Mouse (Mus musculus) CH12.LX (cell line): ENCODE measurements around the gene Mtx1.

Experiments
- CTCF ChIP-seq, 2 experiments: IDR thresholded peaks in 1 of 2; conservative IDR thresholded peaks in 1 of 2; 2 replicates each; pipeline ENCODE4 v1.5.1; 2011 to 2012; ENCODE audit warnings: low read depth in 2 of 2, low read length in 2 of 2, improper control_type of control experiment in 1 of 2, inconsistent platforms in 1 of 2, mild to moderate bottlenecking in 1 of 2, moderate library complexity in 1 of 2
- E2F4 ChIP-seq: IDR thresholded peaks from 2 replicates; pipeline ENCODE4 v1.6.1; 2011; ENCODE audit warnings: low read depth, low read length, improper control_type of control experiment; ENCODE audit not compliant: insufficient replicate concordance
- JUN ChIP-seq: IDR thresholded peaks from 2 replicates; pipeline ENCODE4 v1.6.1; 2011; ENCODE audit warnings: low read depth, mild to moderate bottlenecking, low read length, improper control_type of control experiment, moderate library complexity; ENCODE audit not compliant: insufficient read depth
- MAFK ChIP-seq: IDR thresholded peaks from 2 replicates; pipeline ENCODE4 v1.6.1; 2011; ENCODE audit warnings: low read length, improper control_type of control experiment; ENCODE audit not compliant: insufficient replicate concordance
- NELFE ChIP-seq: IDR thresholded peaks from 2 replicates; pipeline ENCODE4 v1.6.1; 2011; ENCODE audit warnings: low read depth, low read length, improper control_type of control experiment
- POLR2A ChIP-seq: IDR thresholded peaks from 2 replicates; pipeline ENCODE4 v1.6.1; 2011; ENCODE audit warnings: low read depth, mild to moderate bottlenecking, improper control_type of control experiment, low read length
- SIN3A ChIP-seq: IDR thresholded peaks from 2 replicates; pipeline ENCODE4 v1.6.1; 2012; ENCODE audit warnings: low read length, improper control_type of control experiment, inconsistent platforms
- USF1 ChIP-seq: IDR thresholded peaks from 2 replicates; pipeline ENCODE4 v1.6.1; 2014; ENCODE audit warnings: low read depth, mild to moderate bottlenecking, inconsistent platforms, low read length, improper control_type of control experiment
- USF2 ChIP-seq: conservative IDR thresholded peaks from 2 replicates; pipeline ENCODE4 v1.6.1; 2011; ENCODE audit warnings: low read depth, low read length, improper control_type of control experiment

DNA sequence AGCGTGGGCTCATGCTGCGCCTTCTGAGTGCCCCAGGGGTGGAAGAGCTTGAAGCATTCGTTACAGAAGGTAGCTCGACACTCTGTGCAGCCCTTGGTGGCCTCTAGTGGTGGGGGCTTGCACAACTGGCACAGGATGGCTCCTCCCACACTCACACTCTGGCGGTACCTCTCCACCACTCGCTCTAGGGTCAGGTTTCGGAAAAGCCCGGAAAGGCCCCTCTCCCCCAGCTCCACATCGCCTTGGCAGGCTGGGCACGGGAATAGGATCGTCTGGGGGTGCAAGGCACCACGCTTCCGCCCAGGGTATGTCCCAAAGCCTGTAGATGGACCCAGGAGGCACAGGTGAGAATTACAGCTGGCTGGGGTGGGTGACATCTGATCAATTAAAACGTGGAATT is 16.7 kb upstream of the Mtx1 start:
- TF ChIP-seq E2F4 (no peak), CTCF (conservative IDR thresholded peaks at IDR 0.05 in 1 of 2, IDR thresholded peaks at IDR 0.05 in 1 of 2; ENCODE audit: low read depth in 2 of 2, low read length in 2 of 2) (peak; percentile 15 to 62; a peak in 2 of 4 replicates), USF1 (no peak), USF2 (no peak), NELFE (no peak), MAFK (no peak), JUN (no peak), POLR2A (no peak), SIN3A (no peak)
